Comparison of ENCODE assay signal across 8 mouse cellular contexts in genomic region chr17:13682378-13683026, GRCm38 (mm10).
DNase-seq lines count a peak whose midpoint lies in the region; ATAC-seq and TF ChIP-seq lines count a peak whose summit lies in the region.

No protein-coding gene starts in this region.

- DNase-seq in heart, adult 11 months = peak; percentile 95
- no peak for DNase-seq in heart, adult 8-10 months (ENCODE audit: low spot score)
- no peak for DNase-seq in testis, postnatal 10 days (ENCODE audit: low spot score)

- TF ChIP-seq POLR2A in cortical plate, adult 2 months (IDR thresholded peaks at IDR 0.05; ENCODE audit: extremely low read depth, insufficient read depth, low read length) = no peak

- H3K9me3 ChIP-seq in hindbrain, embryonic 16.5 days (ENCODE audit: control insufficient read depth, low read length) = no peaks in the 10 kb centered on the region
- H3K9me3 ChIP-seq in liver, embryonic 15.5 days (replicated peaks) = no peaks in the 10 kb centered on the region
- H3K9me3 ChIP-seq in neural tube, embryonic 13.5 days = no peaks in the 10 kb centered on the region

- TF ChIP-seq CTCF in cortical plate, adult 2 months (IDR thresholded peaks at IDR 0.05; ENCODE audit: extremely low read depth, insufficient read depth, low read length) = no peak

- H3K4me3 ChIP-seq in cortical plate, adult 2 months (ENCODE audit: insufficient read depth, low read length) = peak overlapping the region; percentile 31
- H3K4me3 ChIP-seq in hindbrain, embryonic 16.5 days (ENCODE audit: low read length) = peak overlapping the region; percentile 26
- peak overlapping the region; percentile 27 for H3K4me3 ChIP-seq in liver, embryonic 15.5 days (replicated peaks)
- H3K4me3 ChIP-seq in neural tube, embryonic 13.5 days = peak overlapping the region; percentile 35

- WGBS in hindbrain, embryonic 16.5 days = 52% methylated on average over 9 of the region's 9 CpGs
- WGBS in liver, embryonic 15.5 days (ENCODE audit: insufficient replicate concordance) = 14% methylated on average over 9 of the region's 9 CpGs
- WGBS in neural tube, embryonic 13.5 days = 54% methylated on average over 9 of the region's 9 CpGs

- no peak for ATAC-seq in hindbrain, embryonic 16.5 days
- ATAC-seq in liver, embryonic 15.5 days (ENCODE audit: insufficient read depth) = no peak; the same call in 1 of the 2 replicates
- ATAC-seq in neural tube, embryonic 13.5 days (ENCODE audit: low read depth) = no peak
- no peak for ATAC-seq in frontal cortex, adult (ENCODE audit: low TSS enrichment)

- no peaks in the 10 kb centered on the region for H3K27me3 ChIP-seq in hindbrain, embryonic 16.5 days (replicated peaks; ENCODE audit: control insufficient read depth, insufficient read depth, low read length)
- no peaks in the 10 kb centered on the region for H3K27me3 ChIP-seq in liver, embryonic 15.5 days
- H3K27me3 ChIP-seq in neural tube, embryonic 13.5 days = no peaks in the 10 kb centered on the region

- H3K4me2 ChIP-seq in hindbrain, embryonic 16.5 days (ENCODE audit: low read length) = peak overlapping the region; percentile 32
- peak overlapping the region; percentile 42 for H3K4me2 ChIP-seq in liver, embryonic 15.5 days
- peak overlapping the region; percentile 44 for H3K4me2 ChIP-seq in neural tube, embryonic 13.5 days

- H3K9ac ChIP-seq in hindbrain, embryonic 16.5 days (ENCODE audit: low read depth, low read length) = peak overlapping the region; percentile 56
- H3K9ac ChIP-seq in liver, embryonic 15.5 days = no peak overlapping the region
- peak overlapping the region; percentile 63 for H3K9ac ChIP-seq in neural tube, embryonic 13.5 days

- H3K36me3 ChIP-seq in hindbrain, embryonic 16.5 days (ENCODE audit: control insufficient read depth, insufficient read depth, low read length) = no peaks in the 10 kb centered on the region
- H3K36me3 ChIP-seq in liver, embryonic 15.5 days (replicated peaks) = no peaks in the 10 kb centered on the region
- no peaks in the 10 kb centered on the region for H3K36me3 ChIP-seq in neural tube, embryonic 13.5 days

- H3K27ac ChIP-seq in cortical plate, adult 2 months (ENCODE audit: insufficient read depth, low read length) = peak overlapping the region; percentile 90
- peak overlapping the region; percentile 75 for H3K27ac ChIP-seq in hindbrain, embryonic 16.5 days (ENCODE audit: low read depth, low read length)
- peak overlapping the region; percentile 72 for H3K27ac ChIP-seq in liver, embryonic 15.5 days (replicated peaks)
- H3K27ac ChIP-seq in neural tube, embryonic 13.5 days (replicated peaks) = peak overlapping the region; percentile 85

- H3K4me1 ChIP-seq in cortical plate, adult 2 months (ENCODE audit: control insufficient read depth, insufficient read depth, low read length) = peaks cover 5% of the 10 kb centered on the region; the same call in 1 of the 2 replicates
- H3K4me1 ChIP-seq in hindbrain, embryonic 16.5 days (ENCODE audit: control insufficient read depth, insufficient read depth, low read depth, low read length) = peaks cover 7% of the 10 kb centered on the region
- peaks cover 20% of the 10 kb centered on the region for H3K4me1 ChIP-seq in liver, embryonic 15.5 days (replicated peaks)
- H3K4me1 ChIP-seq in neural tube, embryonic 13.5 days (replicated peaks) = peaks cover 47% of the 10 kb centered on the region
